Mouse (Mus musculus): ENCODE results near the gene Mepce. TPM values are rescaled to one million over a fixed set of nuclear protein-coding genes. Genes with fewer than 3 reads are reported as not detected.

The Mepce gene
- total and polyA plus RNA-seq, 2 experiments from 2014 or later: 5.0 to 18.0 TPM

DNA sequence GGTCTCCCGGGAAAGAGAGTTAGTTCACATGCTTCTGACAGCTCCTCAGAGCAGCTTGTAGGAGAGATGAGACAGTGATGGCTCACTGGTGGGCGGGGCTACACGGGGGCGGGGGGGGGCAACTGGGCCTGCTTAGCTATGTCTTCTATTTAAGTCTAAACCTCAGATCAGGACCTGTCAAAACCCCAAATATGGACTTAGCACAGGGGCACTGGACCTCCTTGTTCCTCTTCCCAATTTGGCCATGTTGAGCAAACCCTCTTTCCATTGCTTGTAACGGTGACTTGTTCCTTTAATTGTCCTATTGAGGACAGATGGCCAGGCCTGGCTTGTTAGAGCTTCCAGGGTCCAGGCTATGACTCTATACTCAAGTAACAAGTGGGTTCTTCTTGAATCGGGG is 44.1 kb upstream of the Mepce start:
- no peak for ATAC-seq (ENCODE audit: insufficient read depth, low read depth)

GRCm38 (mm10) chr5:137831106-137831505 is 43.7 kb upstream of the Mepce start:
- 73% methylated on average over 4 of the region's 4 CpGs for WGBS
- TF ChIP-seq CTCF (IDR thresholded peaks at IDR 0.05; ENCODE audit: low read depth) (no peak), EP300 (IDR thresholded peaks at IDR 0.05; ENCODE audit: low read depth) (no peak)
- H3K4me3 ChIP-seq (ENCODE audit: low read depth, low read length): no peak overlapping the region
- H3K9me3 ChIP-seq (replicated peaks; ENCODE audit: control insufficient read depth, low read length): no peaks in the 10 kb centered on the region
- DNase-seq (ENCODE audit: low spot score) (no peak), ATAC-seq (ENCODE audit: insufficient read depth, low read depth) (no peak)
- H3K4me1 ChIP-seq (ENCODE audit: control insufficient read depth, insufficient read depth): no peaks in the 10 kb centered on the region
- H3K9ac ChIP-seq (replicated peaks; ENCODE audit: low read depth, low read length): no peak overlapping the region
- H3K4me2 ChIP-seq (ENCODE audit: low read depth, low read length): no peak overlapping the region
- no peaks in the 10 kb centered on the region for H3K36me3 ChIP-seq (replicated peaks; ENCODE audit: control insufficient read depth, insufficient read depth, low read length)
- H3K27me3 ChIP-seq (ENCODE audit: control insufficient read depth, insufficient read depth, low read length): no peaks in the 10 kb centered on the region
- no peak overlapping the region for H3K27ac ChIP-seq (ENCODE audit: low read depth)

More for the DNA sequence above, 44.1 kb upstream of the Mepce start:
- H3K4me1 ChIP-seq (ENCODE audit: control insufficient read depth, insufficient read depth): no peaks in the 10 kb centered on the region
- H3K9me3 ChIP-seq (replicated peaks; ENCODE audit: control insufficient read depth, low read length): no peaks in the 10 kb centered on the region
- DNase-seq (ENCODE audit: low spot score): no peak
- no peak overlapping the region for H3K27ac ChIP-seq (ENCODE audit: low read depth)
- no peaks in the 10 kb centered on the region for H3K36me3 ChIP-seq (replicated peaks; ENCODE audit: control insufficient read depth, insufficient read depth, low read length)
- TF ChIP-seq CTCF (IDR thresholded peaks at IDR 0.05; ENCODE audit: low read depth): no peak
- no peak for TF ChIP-seq EP300 (IDR thresholded peaks at IDR 0.05; ENCODE audit: low read depth)
- H3K4me3 ChIP-seq (ENCODE audit: low read depth, low read length): no peak overlapping the region
- H3K4me2 ChIP-seq (ENCODE audit: low read depth, low read length): no peak overlapping the region
- H3K9ac ChIP-seq (replicated peaks; ENCODE audit: low read depth, low read length): no peak overlapping the region
- WGBS: 56% methylated on average over 6 of the region's 6 CpGs
- H3K27me3 ChIP-seq (ENCODE audit: control insufficient read depth, insufficient read depth, low read length): no peaks in the 10 kb centered on the region

- H3K36me3 ChIP-seq (replicated peaks; ENCODE audit: control insufficient read depth, insufficient read depth, low read length): no peaks in the 10 kb centered on the region
- H3K4me3 ChIP-seq (ENCODE audit: low read depth, low read length): no peak overlapping the region
- no peak overlapping the region for H3K4me2 ChIP-seq (ENCODE audit: low read depth, low read length)
- H3K9me3 ChIP-seq (replicated peaks; ENCODE audit: control insufficient read depth, low read length): no peaks in the 10 kb centered on the region
- no peaks in the 10 kb centered on the region for H3K4me1 ChIP-seq (ENCODE audit: control insufficient read depth, insufficient read depth)
- H3K27ac ChIP-seq (ENCODE audit: low read depth): peak overlapping the region; percentile 40
- H3K27me3 ChIP-seq (ENCODE audit: control insufficient read depth, insufficient read depth, low read length): no peaks in the 10 kb centered on the region
- no peak for DNase-seq (ENCODE audit: low spot score)
- no peak overlapping the region for H3K9ac ChIP-seq (replicated peaks; ENCODE audit: low read depth, low read length)
- TF ChIP-seq CTCF (IDR thresholded peaks at IDR 0.05; ENCODE audit: low read depth) (no peak), EP300 (IDR thresholded peaks at IDR 0.05; ENCODE audit: low read depth) (no peak)
- 74% methylated on average over 7 of the region's 7 CpGs for WGBS
- no peak for ATAC-seq (ENCODE audit: insufficient read depth, low read depth)
Measured at GRCm38 (mm10) chr5:137830238-137830637, 42.8 kb upstream of the Mepce start.

DNA sequence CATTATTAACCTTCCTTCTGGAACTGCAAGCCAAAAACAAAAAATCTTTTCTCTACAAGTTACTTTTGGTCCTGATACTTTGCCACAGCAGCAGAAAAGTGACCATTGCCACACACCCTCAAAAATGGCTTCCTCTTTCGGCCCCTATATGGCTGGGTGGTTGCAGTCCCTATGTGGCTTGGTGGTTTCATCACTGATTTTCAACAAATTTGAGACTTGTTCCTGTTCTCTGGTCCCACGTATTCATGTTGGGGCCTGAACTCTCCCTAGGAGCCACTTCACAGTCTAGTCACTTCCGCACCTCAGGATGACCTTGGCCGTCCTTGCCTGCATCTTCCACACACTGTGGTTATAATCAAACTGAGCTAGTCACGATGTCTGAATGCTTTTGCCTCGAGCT is 41.2 kb upstream of the Mepce start:
- TF ChIP-seq EP300 (IDR thresholded peaks at IDR 0.05; ENCODE audit: low read depth) (no peak), CTCF (IDR thresholded peaks at IDR 0.05; ENCODE audit: low read depth) (no peak)
- Histone ChIP-seq H3K9ac (replicated peaks; ENCODE audit: low read depth, low read length) (no peak overlapping the region), H3K36me3 (replicated peaks; ENCODE audit: control insufficient read depth, insufficient read depth, low read length) (no peaks in the 10 kb centered on the region), H3K9me3 (replicated peaks; ENCODE audit: control insufficient read depth, low read length) (no peaks in the 10 kb centered on the region), H3K27me3 (ENCODE audit: control insufficient read depth, insufficient read depth, low read length) (no peaks in the 10 kb centered on the region), H3K27ac (ENCODE audit: low read depth) (no peak overlapping the region), H3K4me3 (ENCODE audit: low read depth, low read length) (no peak overlapping the region), H3K4me1 (ENCODE audit: control insufficient read depth, insufficient read depth) (no peaks in the 10 kb centered on the region), H3K4me2 (ENCODE audit: low read depth, low read length) (no peak overlapping the region)
- DNase-seq (ENCODE audit: low spot score): no peak
- WGBS: 64% methylated on average over 6 of the region's 6 CpGs
- no peak for ATAC-seq (ENCODE audit: insufficient read depth, low read depth)

DNA sequence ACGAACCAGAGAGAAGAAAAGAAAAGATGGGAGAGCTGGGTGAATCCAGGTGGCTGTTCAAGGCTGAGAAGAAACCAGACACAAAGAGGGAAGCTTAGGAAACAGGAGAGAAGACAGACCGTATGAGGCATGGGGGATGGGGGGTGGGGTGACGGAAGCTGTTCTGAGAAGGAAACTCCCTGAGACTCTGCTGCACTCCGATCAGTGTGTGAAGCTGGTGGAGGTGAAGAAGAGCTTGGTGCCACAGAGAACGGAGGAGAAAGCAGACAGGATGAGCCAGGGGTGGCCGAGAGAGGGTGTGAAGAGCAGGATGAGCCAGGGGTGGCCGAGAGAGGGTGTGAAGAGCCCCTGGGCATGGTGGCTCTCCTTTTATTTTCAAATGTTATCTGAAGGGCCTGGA is 39.0 kb upstream of the Mepce start:
- no peak overlapping the region for H3K4me3 ChIP-seq (ENCODE audit: low read depth, low read length)
- no peak overlapping the region for H3K9ac ChIP-seq (replicated peaks; ENCODE audit: low read depth, low read length)
- no peaks in the 10 kb centered on the region for H3K27me3 ChIP-seq (ENCODE audit: control insufficient read depth, insufficient read depth, low read length)
- no peak overlapping the region for H3K4me2 ChIP-seq (ENCODE audit: low read depth, low read length)
- DNase-seq (ENCODE audit: low spot score): no peak
- no peak for TF ChIP-seq CTCF (IDR thresholded peaks at IDR 0.05; ENCODE audit: low read depth)
- no peak for TF ChIP-seq EP300 (IDR thresholded peaks at IDR 0.05; ENCODE audit: low read depth)
- 24% methylated on average over 7 of the region's 7 CpGs for WGBS
- H3K27ac ChIP-seq (ENCODE audit: low read depth): no peak overlapping the region
- no peaks in the 10 kb centered on the region for H3K9me3 ChIP-seq (replicated peaks; ENCODE audit: control insufficient read depth, low read length)
- no peaks in the 10 kb centered on the region for H3K36me3 ChIP-seq (replicated peaks; ENCODE audit: control insufficient read depth, insufficient read depth, low read length)
- H3K4me1 ChIP-seq (ENCODE audit: control insufficient read depth, insufficient read depth): no peaks in the 10 kb centered on the region
- ATAC-seq (ENCODE audit: insufficient read depth, low read depth): no peak

DNA sequence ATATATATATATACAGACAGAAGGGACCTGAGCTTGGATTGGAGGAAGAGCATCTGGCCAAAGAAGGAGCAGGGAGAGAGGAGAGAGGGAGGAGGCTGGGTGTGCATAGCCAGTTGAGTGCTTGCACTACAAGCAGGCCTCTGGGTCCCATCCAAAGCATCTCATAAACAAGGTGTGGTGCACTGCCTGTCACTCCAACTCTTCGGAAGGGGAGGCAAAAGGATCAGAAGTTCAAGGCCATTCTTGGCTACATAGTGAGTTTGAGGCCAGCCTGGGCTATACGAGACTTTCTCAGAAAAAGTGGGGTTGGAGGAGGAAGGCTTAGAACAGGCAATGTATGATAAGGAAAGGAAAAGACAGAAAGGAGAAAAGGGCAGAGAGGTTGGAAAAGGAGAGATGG is 38.5 kb upstream of the Mepce start:
- no peak overlapping the region for H3K9ac ChIP-seq (replicated peaks; ENCODE audit: low read depth, low read length)
- H3K4me1 ChIP-seq (ENCODE audit: control insufficient read depth, insufficient read depth): no peaks in the 10 kb centered on the region
- H3K4me2 ChIP-seq (ENCODE audit: low read depth, low read length): no peak overlapping the region
- H3K27me3 ChIP-seq (ENCODE audit: control insufficient read depth, insufficient read depth, low read length): no peaks in the 10 kb centered on the region
- WGBS: 62% methylated on average over 2 of the region's 2 CpGs
- no peak for ATAC-seq (ENCODE audit: insufficient read depth, low read depth)
- no peak overlapping the region for H3K4me3 ChIP-seq (ENCODE audit: low read depth, low read length)
- H3K9me3 ChIP-seq (replicated peaks; ENCODE audit: control insufficient read depth, low read length): no peaks in the 10 kb centered on the region
- DNase-seq (ENCODE audit: low spot score): no peak
- H3K36me3 ChIP-seq (replicated peaks; ENCODE audit: control insufficient read depth, insufficient read depth, low read length): no peaks in the 10 kb centered on the region
- TF ChIP-seq CTCF (IDR thresholded peaks at IDR 0.05; ENCODE audit: low read depth) (no peak), EP300 (IDR thresholded peaks at IDR 0.05; ENCODE audit: low read depth) (no peak)
- no peak overlapping the region for H3K27ac ChIP-seq (ENCODE audit: low read depth)
